Mouse (Mus musculus): ENCODE results near the gene Ephb2.

Ephb2 gene

GRCm38 (mm10) chr4:136732536-136733121, 103.2 kb downstream of the Ephb2 start:
- no peak for DNase-seq (ENCODE audit: low spot score in 2 of 2)

DNA sequence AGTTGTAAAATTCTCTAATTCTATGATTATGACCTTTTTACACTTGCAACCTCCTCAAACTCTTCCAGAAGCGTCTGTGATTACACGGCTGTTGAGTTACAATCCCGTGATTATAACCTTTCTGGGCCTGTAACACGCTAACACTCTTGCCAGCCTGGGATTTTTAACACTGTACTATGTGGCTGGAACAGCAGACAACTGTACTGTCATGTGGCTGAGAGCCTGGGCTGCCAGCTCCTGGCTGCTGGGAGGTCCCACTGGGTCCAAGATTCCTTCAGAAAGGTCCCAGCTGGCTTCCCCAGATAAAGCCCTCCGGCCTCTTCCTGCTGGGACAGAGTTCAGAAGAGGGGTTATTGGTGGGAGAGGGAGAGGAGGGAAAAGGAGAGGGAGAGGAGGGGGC, 104.0 kb downstream of the Ephb2 start:
- DNase-seq (ENCODE audit: low spot score in 2 of 2) = no peak

DNA sequence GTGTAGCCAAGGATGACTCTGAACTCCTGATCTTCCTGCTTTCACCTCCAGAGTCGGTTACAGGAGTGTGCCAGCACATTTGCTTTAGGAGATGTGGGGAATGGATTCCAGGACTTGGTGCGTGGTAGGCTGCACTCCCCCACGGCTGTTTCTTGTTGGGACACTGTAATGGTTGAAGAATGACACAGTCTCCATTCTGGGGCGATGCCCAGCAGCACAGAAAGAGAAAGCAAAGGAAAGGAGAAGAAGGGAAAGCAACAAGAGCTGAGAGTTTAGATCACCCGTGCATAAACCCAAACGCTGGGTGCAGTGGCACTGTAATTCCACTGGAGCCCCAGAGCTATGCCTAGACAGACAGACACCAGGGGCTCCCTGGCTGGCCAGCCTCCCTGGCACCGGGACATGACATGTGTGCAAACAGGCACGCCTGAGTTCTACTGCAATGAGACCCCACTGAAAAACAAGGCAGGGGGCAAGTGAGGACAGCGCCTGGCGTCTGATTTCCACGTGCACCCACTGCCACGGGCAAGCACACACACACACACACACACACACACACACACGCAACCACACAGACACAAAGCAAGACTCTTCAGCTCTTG, 104.7 kb downstream of the Ephb2 start:
- no peak for DNase-seq (ENCODE audit: low spot score in 2 of 2)

- DNase-seq (ENCODE audit: low spot score in 2 of 2) = no peak
Observed at GRCm38 (mm10) chr4:136730501-136730900, 105.3 kb downstream of the Ephb2 start.

GRCm38 (mm10) chr4:136729574-136729973, 106.2 kb downstream of the Ephb2 start:
- DNase-seq (ENCODE audit: low spot score in 2 of 2) = no peak

DNA sequence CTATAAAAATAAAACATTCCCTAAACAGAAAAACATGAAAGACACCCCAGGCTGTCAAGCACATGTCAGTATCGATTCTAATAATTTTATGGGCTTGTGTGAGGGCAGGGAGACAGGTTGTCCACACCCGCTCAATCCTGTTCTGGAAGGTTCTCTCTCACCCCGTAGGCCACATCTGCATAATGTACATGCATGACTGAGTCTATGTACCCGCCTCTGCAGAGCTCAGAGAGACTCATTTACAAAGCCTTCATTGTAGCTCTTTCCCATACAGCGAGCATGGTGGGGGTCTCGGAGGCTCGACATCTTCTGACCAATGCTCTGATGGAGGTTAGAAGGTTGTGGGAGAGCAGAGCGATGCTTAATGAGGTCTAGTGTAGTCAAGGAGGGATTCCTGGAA, 108.8 kb downstream of the Ephb2 start:
- no peak for DNase-seq (ENCODE audit: low spot score in 2 of 2)

GRCm38 (mm10) chr4:136724731-136725130, 111.1 kb downstream of the Ephb2 start:
- no peak for DNase-seq (ENCODE audit: low spot score in 2 of 2)

DNA sequence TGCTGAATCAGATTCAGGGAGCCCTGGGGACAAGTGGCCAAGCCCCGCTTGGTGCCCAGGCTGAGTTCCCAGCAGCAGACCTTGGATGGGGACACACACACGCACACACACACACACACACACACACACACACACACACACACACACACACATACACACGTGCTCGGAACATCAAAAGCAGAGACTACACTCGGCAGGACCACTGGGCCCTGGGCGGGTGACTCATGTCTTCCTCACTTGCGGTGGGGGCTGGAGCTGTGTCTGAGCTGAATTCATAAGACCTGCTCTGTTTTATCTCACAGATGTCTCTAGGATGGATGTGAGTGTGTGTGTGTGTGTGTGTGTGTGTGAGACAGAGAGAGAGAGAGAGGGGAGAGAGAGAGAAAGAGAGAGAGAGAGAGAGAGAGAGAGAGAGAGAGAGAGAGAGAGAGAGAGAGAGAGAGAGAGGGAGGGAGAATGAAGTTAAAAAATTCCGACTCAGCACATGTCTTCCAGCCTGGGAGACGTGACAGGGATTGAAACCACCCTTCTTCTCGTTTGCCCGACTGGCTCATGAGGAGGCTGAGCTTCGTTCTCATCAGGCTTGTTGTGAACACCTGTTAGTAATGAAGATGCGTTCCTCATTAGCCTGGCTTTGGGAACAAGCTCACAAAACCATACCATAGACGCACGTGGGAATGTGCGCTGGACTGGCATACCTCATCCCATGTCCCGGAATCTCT, 113.3 kb downstream of the Ephb2 start:
- DNase-seq (ENCODE audit: low spot score in 2 of 2) = no peak

DNA sequence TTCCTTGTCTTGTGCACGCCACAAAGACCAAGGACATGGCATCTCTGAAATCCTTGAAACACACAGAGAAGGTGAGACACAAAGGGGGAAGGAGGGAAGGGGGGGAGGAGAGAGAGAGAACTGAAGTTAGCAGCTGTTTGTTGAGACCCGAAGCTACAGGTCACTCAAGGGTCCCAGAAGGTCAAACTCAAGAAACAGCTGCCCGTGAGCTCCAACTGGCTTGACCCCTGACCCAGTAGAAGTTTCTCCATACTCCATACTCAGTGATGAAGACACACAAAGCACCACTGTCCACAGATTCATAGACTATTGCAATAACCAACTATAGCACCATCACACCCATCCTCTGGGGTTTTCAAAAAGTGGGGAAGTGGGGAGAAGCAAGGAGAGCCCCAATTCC, 113.9 kb downstream of the Ephb2 start:
- no peak for DNase-seq (ENCODE audit: low spot score in 2 of 2)

- DNase-seq (ENCODE audit: low spot score in 2 of 2) = no peak
Observed at GRCm38 (mm10) chr4:136720025-136720424, 115.8 kb downstream of the Ephb2 start.

- DNase-seq (ENCODE audit: low spot score in 2 of 2) = no peak
Observed at GRCm38 (mm10) chr4:136718193-136718986, 117.4 kb downstream of the Ephb2 start.

GRCm38 (mm10) chr4:136716561-136716972, 119.2 kb downstream of the Ephb2 start:
- DNase-seq (ENCODE audit: low spot score in 2 of 2) = no peak

- DNase-seq (ENCODE audit: low spot score in 2 of 2) = no peak
Observed at GRCm38 (mm10) chr4:136714530-136714929, 121.3 kb downstream of the Ephb2 start.

DNA sequence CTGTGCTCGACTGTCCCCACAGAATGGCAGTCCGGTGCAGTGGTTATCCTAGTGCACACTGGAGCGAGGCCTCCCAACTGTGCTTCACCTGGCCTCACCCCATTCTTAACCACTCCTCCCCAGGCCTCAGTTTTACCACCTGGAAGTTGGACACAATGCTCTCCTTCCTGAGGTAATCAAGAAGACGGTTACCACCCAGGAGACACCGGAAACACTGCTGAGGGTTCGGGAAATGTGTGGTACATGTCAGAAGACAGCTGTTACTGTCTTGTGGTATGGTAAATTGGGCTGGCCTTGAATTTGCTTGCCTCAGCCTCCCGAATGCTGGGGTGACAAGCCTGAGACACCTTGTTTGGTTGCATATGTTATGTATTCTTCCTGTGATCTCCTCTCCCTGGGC, 121.9 kb downstream of the Ephb2 start:
- DNase-seq (ENCODE audit: low spot score in 2 of 2) = no peak

GRCm38 (mm10) chr4:136713431-136713830, 122.4 kb downstream of the Ephb2 start:
- no peak for DNase-seq (ENCODE audit: low spot score in 2 of 2)

GRCm38 (mm10) chr4:136711985-136712768, 123.6 kb downstream of the Ephb2 start:
- no peak for DNase-seq (ENCODE audit: low spot score in 2 of 2)

GRCm38 (mm10) chr4:136710345-136710744, 125.4 kb downstream of the Ephb2 start:
- no peak for DNase-seq (ENCODE audit: low spot score in 2 of 2)

GRCm38 (mm10) chr4:136708956-136709355, 126.8 kb downstream of the Ephb2 start:
- no peak for DNase-seq (ENCODE audit: low spot score in 2 of 2)

DNA sequence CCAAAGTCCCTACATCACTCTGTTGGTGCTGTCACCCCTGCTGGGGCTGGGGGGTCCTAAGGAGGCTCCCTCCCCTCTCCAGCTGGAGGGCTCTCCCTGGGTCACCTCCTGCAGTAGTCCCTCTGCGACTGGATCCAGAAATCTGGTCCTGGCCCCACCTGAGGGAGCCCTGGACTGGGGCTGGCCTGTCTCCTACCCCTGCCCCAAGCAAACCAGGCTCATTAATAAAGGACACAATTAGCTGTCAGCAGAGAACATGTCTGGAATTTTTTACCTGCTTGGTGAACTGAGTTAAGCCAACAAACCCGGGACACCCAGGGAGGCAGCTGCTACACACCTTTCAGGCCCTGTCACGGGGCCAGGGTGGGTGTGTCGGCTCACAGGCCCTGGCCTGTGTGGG, 129.1 kb downstream of the Ephb2 start:
- no peak for DNase-seq (ENCODE audit: low spot score in 2 of 2)

DNA sequence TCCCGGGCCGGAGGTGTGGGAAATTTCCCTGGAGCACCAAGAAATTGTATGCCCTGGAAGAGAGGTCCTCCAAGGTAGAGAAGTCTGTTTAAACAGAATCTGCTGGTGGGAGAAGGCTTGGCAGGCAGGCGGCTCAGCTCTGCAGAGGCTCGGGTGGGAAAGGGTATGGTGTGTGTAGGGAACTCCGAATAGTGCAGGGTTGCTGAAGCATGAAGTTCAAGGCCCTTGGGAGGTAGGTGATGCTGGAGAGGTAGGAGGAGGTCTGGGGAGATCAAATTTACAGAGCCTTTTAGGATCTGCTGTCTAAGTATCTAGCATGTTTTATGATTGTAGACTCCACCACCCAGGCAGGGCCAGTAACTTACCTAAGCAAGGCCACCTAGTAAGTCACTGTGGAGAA, 130.7 kb downstream of the Ephb2 start:
- DNase-seq (ENCODE audit: low spot score in 2 of 2) = no peak

- DNase-seq (ENCODE audit: low spot score in 2 of 2) = no peak
Observed at GRCm38 (mm10) chr4:136704551-136704950, 131.2 kb downstream of the Ephb2 start.

GRCm38 (mm10) chr4:136703351-136703750, 132.4 kb downstream of the Ephb2 start:
- no peak for DNase-seq (ENCODE audit: low spot score in 2 of 2)
